Mouse (Mus musculus) kidney, adult 10 weeks (tissue): ENCODE data around the gene Fanci. TPM values are rescaled to one million over a fixed set of nuclear protein-coding genes. Genes with fewer than 3 reads are reported as not detected.

Experiments
- polyA plus RNA-seq: library from polyadenylated mRNA; stranded (reverse); fragments of 350-450 nt; fragmentation: Illumina TruSeq; extraction: RNeasy Lipid Tissue Mini Kit (QIAGEN cat#74804); gene quantifications from one replicate; pipeline ENCODE4 v1.2.3, GENCODE M21; 2014; ENCODE audit warnings: low read depth, low replicate concordance

Gene Fanci
- not detected for polyA plus RNA-seq

DNA sequence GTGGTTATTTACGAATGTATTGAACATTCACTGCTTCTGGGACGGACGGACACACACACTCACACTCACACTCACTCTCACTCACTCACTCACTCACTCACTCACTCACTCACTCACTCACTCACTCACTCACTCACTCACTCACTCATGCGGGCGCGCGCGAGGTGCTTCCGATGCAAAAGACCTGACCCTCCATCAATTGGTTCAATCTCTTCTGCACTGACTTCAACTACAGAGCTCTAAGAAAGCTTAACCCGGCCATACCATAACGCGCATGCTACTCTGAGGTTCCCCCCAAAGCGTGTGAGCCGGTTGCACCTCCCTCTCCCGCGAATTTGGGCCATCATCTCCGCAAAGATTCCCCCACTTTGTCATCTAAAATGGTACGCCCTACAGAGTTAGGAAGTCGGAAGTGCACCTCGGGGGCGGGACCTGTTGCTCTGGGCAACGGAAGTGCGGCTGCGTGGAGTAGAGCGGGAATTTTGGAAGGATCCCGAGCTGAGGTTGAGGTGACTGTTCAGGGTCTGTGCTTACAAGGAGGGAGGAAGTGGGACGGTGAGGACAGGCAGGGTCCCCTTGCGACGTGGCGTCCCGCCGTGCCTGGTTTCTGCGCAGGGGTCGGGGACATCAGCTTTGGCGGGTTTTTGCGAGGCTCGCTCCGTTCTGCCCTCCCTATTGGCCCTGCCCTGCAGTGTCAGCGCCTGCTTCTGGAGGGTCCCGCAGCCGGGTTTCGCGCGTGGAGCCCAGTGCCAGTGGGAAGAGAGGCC is at the start of gene Fanci:
Gene Fanci, plus strand, starts transcription at position 47 of the 767 bp plus-strand sequence.

DNA sequence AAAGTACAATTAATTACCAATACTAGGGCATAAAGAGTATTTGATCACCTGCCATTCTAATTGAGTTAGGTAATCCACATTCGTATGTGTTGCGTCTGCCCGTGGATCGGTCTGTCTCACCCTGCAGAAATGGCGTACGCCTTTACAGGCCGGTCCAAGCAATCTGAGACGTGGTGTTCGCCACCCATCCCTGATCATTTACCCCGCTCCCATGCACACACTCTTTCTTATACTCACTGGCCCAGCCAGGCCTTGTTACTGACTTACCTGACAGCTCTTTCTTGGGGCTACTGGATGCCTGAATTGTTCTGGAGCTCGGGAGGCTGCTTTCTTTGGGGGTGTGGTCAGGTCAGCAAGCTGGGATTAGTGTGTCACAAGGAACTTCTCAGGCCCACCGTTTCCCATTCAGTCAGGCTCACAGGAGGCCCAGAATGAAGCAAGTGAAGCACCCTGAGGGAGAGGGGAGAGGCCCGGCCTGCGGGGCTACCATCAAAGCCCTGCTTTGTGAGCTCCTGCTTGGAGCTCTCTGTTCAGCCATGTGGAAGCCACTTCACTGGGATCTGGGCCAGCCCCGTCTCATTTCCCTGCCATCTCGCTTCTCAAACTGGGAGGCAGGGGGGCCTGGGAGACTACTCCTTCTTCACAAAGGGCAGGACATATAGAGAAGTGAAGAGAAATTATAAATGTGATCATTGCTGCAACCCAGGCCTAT is 5.2 kb upstream of the Fanci start, which contains the start of gene Rlbp1:
Gene Rlbp1, minus strand, starts transcription at position 627 of the 712 bp plus-strand sequence.

DNA sequence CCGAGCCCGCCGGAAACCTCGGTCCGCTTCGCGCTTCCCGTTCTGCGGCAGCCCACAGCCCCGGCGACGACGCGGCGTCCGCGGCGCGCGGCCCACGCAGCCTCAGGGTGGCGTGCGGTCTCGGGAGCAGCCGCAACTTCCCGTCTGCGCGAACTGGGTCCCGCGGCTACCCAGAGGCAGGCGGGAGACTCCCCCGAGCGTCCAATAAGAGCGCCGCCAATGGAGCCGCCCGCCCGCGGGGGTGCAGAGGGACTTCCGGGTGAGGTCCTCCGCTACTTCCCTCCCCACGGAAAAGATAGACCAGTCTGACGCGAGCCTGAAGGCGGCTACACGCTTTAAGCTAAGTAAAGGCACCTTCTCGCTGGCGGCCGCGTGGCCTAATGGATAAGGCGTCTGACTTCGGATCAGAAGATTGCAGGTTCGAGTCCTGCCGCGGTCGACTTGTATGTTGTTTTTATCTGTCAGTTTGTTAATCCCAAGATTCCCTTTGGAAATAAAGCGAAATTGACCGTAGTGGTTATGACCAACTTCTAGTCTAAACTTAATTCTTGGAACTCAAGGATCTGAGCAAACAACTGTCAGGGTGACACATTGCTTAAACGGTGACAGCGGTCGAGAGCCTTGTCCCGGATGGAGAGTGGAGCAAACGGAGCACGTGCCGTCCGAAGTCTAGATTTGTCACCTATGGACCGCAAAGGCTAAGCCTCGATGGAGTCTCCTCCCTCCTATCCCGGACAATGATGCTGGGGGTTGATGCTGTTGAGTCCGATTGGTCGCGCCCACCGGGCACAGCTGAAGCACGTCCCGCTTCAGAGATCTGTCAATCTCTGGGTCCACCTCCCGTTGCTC is 74.5 kb downstream of the Fanci start, which contains the start of gene Polg:
Gene Polg, minus strand, starts transcription at position 310 of the 849 bp plus-strand sequence.

Other genes starting within 250 kb of the Fanci start
- 2.1 TPM for gene Mfge8, start 242.9 kb upstream of the Fanci start, polyA plus RNA-seq
- 36.1 TPM for gene Abhd2, start 118.7 kb upstream of the Fanci start, polyA plus RNA-seq
- not detected for gene Rlbp1, start 4.9 kb upstream of the Fanci start, polyA plus RNA-seq
- gene Polg, start 74.4 kb downstream of the Fanci start, polyA plus RNA-seq = 34.2 TPM
- gene Rhcg, start 225.7 kb downstream of the Fanci start, polyA plus RNA-seq = 20.4 TPM